Mouse (Mus musculus) kidney, postnatal 0 days (tissue): Measurements from ENCODE around the gene Sigirr. TPM values are rescaled to one million over a fixed set of nuclear protein-coding genes. Genes with fewer than 3 reads are reported as not detected.

ENCODE experiments used
- ATAC-seq: fragments of 200-750 bp; cut with Nextera tagmentation; replicated peaks from 2 replicates; pipeline ENCODE4 v1.8.0; 2017; ENCODE audit warnings: low read depth, moderate number of reproducible peaks, moderate TSS enrichment, moderate library complexity; ENCODE audit not compliant: low FRiP score
- DNase-seq: peaks from one replicate; pipeline ENCODE4 v3.0.0-alpha.2; 2016; ENCODE audit warnings: low spot score
- H3K27ac ChIP-seq: fragments of 300-500 bp; sonication (generic); 2 replicates; pipeline ENCODE4 v1.5.1; 2014; ENCODE audit warnings: mild to moderate bottlenecking
- H3K27me3 ChIP-seq: fragments of 300-500 bp; sonication (generic); 2 replicates; pipeline ENCODE4 v1.6.1; 2014; ENCODE audit warnings: low read length, mixed read lengths; ENCODE audit not compliant: insufficient read depth
- H3K36me3 ChIP-seq: fragments of 300-500 bp; sonication (generic); 2 replicates; pipeline ENCODE4 v1.6.1; 2014; ENCODE audit warnings: low read length, mixed read lengths; ENCODE audit not compliant: insufficient read depth
- H3K4me1 ChIP-seq: fragments of 300-500 bp; sonication (generic); replicated peaks from 2 replicates; pipeline ENCODE4 v1.6.1; 2014; ENCODE audit warnings: antibody characterized with exemption, low read length, mixed read lengths; ENCODE audit not compliant: insufficient read depth
- H3K4me2 ChIP-seq: fragments of 300-500 bp; sonication (generic); 2 replicates; pipeline ENCODE4 v1.6.1; 2014; ENCODE audit warnings: mild to moderate bottlenecking, low read length, moderate library complexity, mixed read lengths
- H3K4me3 ChIP-seq: fragments of 300-500 bp; sonication (generic); replicated peaks from 2 replicates; pipeline ENCODE4 v1.5.1; 2014; ENCODE audit warnings: low read depth, low read length
- H3K9ac ChIP-seq: fragments of 300-500 bp; sonication (generic); 2 replicates; pipeline ENCODE4 v1.6.1; 2014; ENCODE audit warnings: low read depth, low read length
- H3K9me3 ChIP-seq: fragments of 300-500 bp; sonication (generic); replicated peaks from 2 replicates; pipeline ENCODE4 v1.6.1; 2016; ENCODE audit warnings: low read length, inconsistent platforms, mixed read lengths
- CTCF ChIP-seq: IDR thresholded peaks from 2 replicates; pipeline ENCODE4 v1.5.1; 2016; ENCODE audit warnings: antibody characterized with exemption, low read depth, mild to moderate bottlenecking, moderate library complexity
- WGBS: fragments of 180-500 bp; shearing (Covaris S2); extraction: QIAGEN DNeasy Blood & Tissue Kit; methylation state at CpG from one replicate; pipeline ENCODE4 v1.1.7; 2014; 5-methylcytosine and 5-hydroxymethylcytosine counted together
- polyA plus RNA-seq: library from polyadenylated mRNA; unstranded; fragments of >200 nt; fragmentation: Nextera tagmentation; extraction: Ambion mirVana; gene quantifications from 2 replicates; pipeline ENCODE4 v1.2.1, GENCODE M21; 2015

Gene Sigirr
- 54.1 and 59.6 TPM in 2 replicates for polyA plus RNA-seq

- Histone ChIP-seq H3K36me3 (no peaks in the 10 kb centered on the region), H3K4me1 (peaks cover 9% of the 10 kb centered on the region; the same call in 1 of the 2 replicates), H3K9ac (peak within 1 kb of the TSS; percentile 54), H3K4me3 (peak within 1 kb of the TSS; percentile 41), H3K4me2 (peak within 1 kb of the TSS; percentile 82), H3K9me3 (no peaks in the 10 kb centered on the region), H3K27me3 (no peaks in the 10 kb centered on the region), H3K27ac (peak within 1 kb of the TSS; percentile 68)
- ATAC-seq (peak; percentile 56), DNase-seq (peak; percentile 34)
- TF ChIP-seq CTCF: no peak
- WGBS: 2% methylated on average over 56 of the region's 56 CpGs
These were observed at the start of gene Sigirr for GRCm38 (mm10) chr7:141099911-141100691. Sigirr (minus strand) TSS chr7:141100572.

- ATAC-seq (no peak), DNase-seq (no peak)
- no peak for TF ChIP-seq CTCF
- H3K9me3 ChIP-seq: no peaks in the 10 kb centered on the region
- H3K27ac ChIP-seq: no peak overlapping the region
- peaks cover 23% of the 10 kb centered on the region for H3K36me3 ChIP-seq
- no peak overlapping the region for H3K4me2 ChIP-seq
- no peaks in the 10 kb centered on the region for H3K4me1 ChIP-seq
- H3K9ac ChIP-seq: no peak overlapping the region
- no peak overlapping the region for H3K4me3 ChIP-seq
- H3K27me3 ChIP-seq: no peaks in the 10 kb centered on the region
- 79% methylated on average over 4 of the region's 4 CpGs for WGBS
These were observed 48.3 kb upstream of the Sigirr start for GRCm38 (mm10) chr7:141148639-141149038.

GRCm38 (mm10) chr7:141147044-141147443 lies 46.7 kb upstream of the Sigirr start:
- Histone ChIP-seq H3K4me1 (no peaks in the 10 kb centered on the region), H3K36me3 (peaks cover 17% of the 10 kb centered on the region), H3K4me3 (no peak overlapping the region), H3K4me2 (no peak overlapping the region), H3K27me3 (no peaks in the 10 kb centered on the region), H3K9me3 (no peaks in the 10 kb centered on the region), H3K27ac (no peak overlapping the region), H3K9ac (no peak overlapping the region)
- TF ChIP-seq CTCF: no peak
- DNase-seq (no peak), ATAC-seq (no peak)
- 75% methylated on average over 6 of the region's 6 CpGs for WGBS

GRCm38 (mm10) chr7:141146043-141146595 lies 45.7 kb upstream of the Sigirr start:
- no peak for ATAC-seq

GRCm38 (mm10) chr7:141145403-141145802 lies 45.0 kb upstream of the Sigirr start:
- no peak for TF ChIP-seq CTCF
- 0 out of 2 replicates have a peak, but pooled peaks cover 6% of the 10 kb centered on the region for H3K36me3 ChIP-seq
- no peak for DNase-seq
- H3K4me3 ChIP-seq: no peak overlapping the region
- WGBS: 84% methylated on average over 1 of the region's 1 CpGs
- no peaks in the 10 kb centered on the region for H3K4me1 ChIP-seq
- no peaks in the 10 kb centered on the region for H3K27me3 ChIP-seq
- no peak overlapping the region for H3K9ac ChIP-seq
- H3K9me3 ChIP-seq: no peaks in the 10 kb centered on the region
- H3K27ac ChIP-seq: no peak overlapping the region
- no peak for ATAC-seq
- no peak overlapping the region for H3K4me2 ChIP-seq

More at GRCm38 (mm10) chr7:141146043-141146595, 45.7 kb upstream of the Sigirr start:
- 96% methylated on average over 12 of the region's 12 CpGs for WGBS
- no peak overlapping the region for H3K27ac ChIP-seq
- peaks cover 12% of the 10 kb centered on the region for H3K36me3 ChIP-seq
- no peak for TF ChIP-seq CTCF
- H3K4me2 ChIP-seq: no peak overlapping the region
- H3K4me3 ChIP-seq: no peak overlapping the region
- no peaks in the 10 kb centered on the region for H3K9me3 ChIP-seq
- no peaks in the 10 kb centered on the region for H3K27me3 ChIP-seq
- no peak overlapping the region for H3K9ac ChIP-seq
- no peaks in the 10 kb centered on the region for H3K4me1 ChIP-seq
- DNase-seq: no peak

- Histone ChIP-seq H3K9me3 (no peaks in the 10 kb centered on the region), H3K4me2 (no peak overlapping the region), H3K36me3 (0 out of 2 replicates have a peak, but pooled peaks cover 6% of the 10 kb centered on the region), H3K27me3 (no peaks in the 10 kb centered on the region), H3K4me1 (no peaks in the 10 kb centered on the region), H3K9ac (no peak overlapping the region), H3K27ac (no peak overlapping the region), H3K4me3 (no peak overlapping the region)
- 96% methylated on average over 3 of the region's 3 CpGs for WGBS
- DNase-seq: no peak
- ATAC-seq: no peak
- TF ChIP-seq CTCF: no peak
These were observed 44.3 kb upstream of the Sigirr start for GRCm38 (mm10) chr7:141144650-141145049.
